Mouse (Mus musculus) forebrain, embryonic 13.5 days (tissue): ENCODE results near the gene Lpcat2. TPM values are rescaled to one million over a fixed set of nuclear protein-coding genes. Genes with fewer than 3 reads are reported as not detected.

Source experiments
- ATAC-seq: fragments of 200-750 bp; cut with Nextera tagmentation; 2 replicates; pipeline ENCODE4 v1.8.0; 2017
- H3K27ac ChIP-seq: fragments of 300-500 bp; sonication (generic); 2 replicates; pipeline ENCODE4 v1.5.1; 2015; ENCODE audit warnings: inconsistent platforms, mild to moderate bottlenecking, moderate library complexity
- H3K27me3 ChIP-seq: fragments of 300-500 bp; sonication (generic); 2 replicates; pipeline ENCODE4 v1.6.1; 2015; ENCODE audit warnings: mild to moderate bottlenecking, inconsistent platforms
- H3K36me3 ChIP-seq: fragments of 300-500 bp; sonication (generic); 2 replicates; pipeline ENCODE4 v1.6.1; 2015; ENCODE audit warnings: mild to moderate bottlenecking, inconsistent platforms; ENCODE audit not compliant: poor library complexity, severe bottlenecking
- H3K4me1 ChIP-seq: fragments of 300-500 bp; sonication (generic); 2 replicates; pipeline ENCODE4 v1.6.1; 2015; ENCODE audit warnings: inconsistent platforms
- H3K4me2 ChIP-seq: fragments of 300-500 bp; sonication (generic); 2 replicates; pipeline ENCODE4 v1.6.1; 2015; ENCODE audit warnings: inconsistent platforms, mild to moderate bottlenecking, moderate library complexity
- H3K4me3 ChIP-seq: fragments of 300-500 bp; sonication (generic); 2 replicates; pipeline ENCODE4 v1.5.1; 2015; ENCODE audit warnings: mild to moderate bottlenecking, inconsistent platforms
- H3K9ac ChIP-seq: fragments of 300-500 bp; sonication (generic); 2 replicates; pipeline ENCODE4 v1.6.1; 2015; ENCODE audit warnings: mild to moderate bottlenecking, inconsistent platforms
- H3K9me3 ChIP-seq: fragments of 300-500 bp; sonication (generic); replicated peaks from 2 replicates; pipeline ENCODE4 v1.6.1; 2016; ENCODE audit warnings: inconsistent platforms
- WGBS: fragments of 180-500 bp; shearing (Covaris S2); methylation state at CpG from one replicate; pipeline ENCODE4 v1.1.7; 2015; 5-methylcytosine and 5-hydroxymethylcytosine counted together
- microRNA-seq: library from miRNA; unstranded; fragments of <30 nt; microRNA quantifications from one replicate; pipeline ENCODE4, GENCODE M21; 2016
- polyA plus RNA-seq: library from polyadenylated mRNA; unstranded; fragments of >200 nt; fragmentation: Nextera tagmentation; extraction: Ambion mirVana; gene quantifications from 2 replicates; pipeline ENCODE4 v1.2.1, GENCODE M21; 2015

The Lpcat2 gene
- polyA plus RNA-seq, 1 experiment from 2014 or later = 4.6 TPM

DNA sequence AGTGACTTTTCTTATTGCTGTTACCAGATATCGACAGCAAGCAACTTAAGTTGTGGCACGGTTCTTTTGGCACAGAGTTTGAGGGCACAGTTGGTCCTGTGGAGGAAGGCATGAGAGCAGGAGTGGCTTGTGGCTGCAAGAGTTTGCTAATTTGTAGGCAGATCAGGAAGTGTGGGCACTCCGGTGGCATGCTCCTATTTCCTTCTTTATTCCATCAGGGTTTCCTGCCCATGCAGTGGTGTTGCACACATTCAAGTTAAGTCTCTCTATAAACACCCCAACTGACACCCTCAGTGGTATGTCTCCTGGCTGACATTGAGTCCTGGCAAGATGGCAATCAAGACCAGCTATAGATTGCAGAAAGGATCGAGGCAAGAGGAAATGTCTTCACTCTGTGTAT, 93.9 kb downstream of the Lpcat2 start:
- no peak overlapping the region for H3K4me3 ChIP-seq
- no peak overlapping the region for H3K9ac ChIP-seq
- no peak for ATAC-seq
- no peaks in the 10 kb centered on the region for H3K36me3 ChIP-seq
- no peaks in the 10 kb centered on the region for H3K4me1 ChIP-seq
- WGBS = 91% methylated on average over 4 of the region's 4 CpGs
- H3K27ac ChIP-seq = no peak overlapping the region
- no peaks in the 10 kb centered on the region for H3K9me3 ChIP-seq
- no peak overlapping the region for H3K4me2 ChIP-seq
- H3K27me3 ChIP-seq = no peaks in the 10 kb centered on the region

- no peaks in the 10 kb centered on the region for H3K4me1 ChIP-seq
- WGBS = 79% methylated on average over 12 of the region's 12 CpGs
Observed at GRCm38 (mm10) chr8:92950639-92951371, 95.7 kb downstream of the Lpcat2 start.

DNA sequence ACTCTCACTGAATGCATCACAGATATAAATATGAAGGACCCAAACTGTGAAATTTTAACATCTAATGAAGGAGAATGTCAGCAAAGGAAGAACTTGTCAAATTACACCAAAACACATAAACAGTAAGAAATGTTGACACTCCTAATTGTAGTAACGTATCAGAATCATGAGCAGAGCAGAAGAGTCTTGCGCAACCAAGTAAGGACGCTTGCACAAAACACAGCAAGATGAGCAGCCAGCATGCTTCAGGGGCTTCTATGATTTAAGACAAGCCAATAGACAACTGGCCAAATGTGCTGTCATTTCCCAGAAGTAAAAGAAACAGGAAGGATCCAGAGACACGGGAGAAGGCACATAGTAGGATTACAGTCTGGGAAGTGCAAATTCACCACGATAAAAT, 98.9 kb downstream of the Lpcat2 start:
- Histone ChIP-seq H3K27ac (no peak overlapping the region), H3K9ac (no peak overlapping the region), H3K27me3 (peaks cover 13% of the 10 kb centered on the region), H3K4me3 (no peak overlapping the region), H3K9me3 (no peaks in the 10 kb centered on the region), H3K4me1 (no peaks in the 10 kb centered on the region), H3K4me2 (no peak overlapping the region), H3K36me3 (no peaks in the 10 kb centered on the region)
- WGBS = 85% methylated on average over 5 of the region's 5 CpGs
- ATAC-seq = no peak

More at GRCm38 (mm10) chr8:92950639-92951371, 95.7 kb downstream of the Lpcat2 start:
- Histone ChIP-seq H3K27ac (no peak overlapping the region), H3K27me3 (no peaks in the 10 kb centered on the region), H3K9me3 (no peaks in the 10 kb centered on the region), H3K9ac (no peak overlapping the region), H3K36me3 (no peaks in the 10 kb centered on the region), H3K4me2 (no peak overlapping the region), H3K4me3 (no peak overlapping the region)
- ATAC-seq = no peak

- 75% methylated on average over 10 of the region's 10 CpGs for WGBS
- Histone ChIP-seq H3K36me3 (no peaks in the 10 kb centered on the region), H3K9ac (peak within 1 kb of the TSS; percentile 10; the same call in 1 of the 2 replicates), H3K9me3 (no peaks in the 10 kb centered on the region), H3K4me1 (peaks cover 11% of the 10 kb centered on the region), H3K27ac (no peak within 1 kb of the TSS), H3K4me2 (peak within 1 kb of the TSS; percentile 64), H3K27me3 (peaks cover 63% of the 10 kb centered on the region), H3K4me3 (peak within 1 kb of the TSS; percentile 37)
- ATAC-seq = no peak
Observed at GRCm38 (mm10) chr8:92959779-92960178, 104.6 kb downstream of the Lpcat2 start, which contains the start of gene Slc6a2. Gene Slc6a2, plus strand, starts transcription at chr8:92960079.

- peaks cover 11% of the 10 kb centered on the region for H3K4me1 ChIP-seq
- no peaks in the 10 kb centered on the region for H3K36me3 ChIP-seq
- peak overlapping the region; percentile 64 for H3K4me2 ChIP-seq
- WGBS = under 1% methylated on average over 42 of the region's 42 CpGs
- no peak overlapping the region for H3K27ac ChIP-seq
- ATAC-seq = no peak
- peak overlapping the region; percentile 10; the same call in 1 of the 2 replicates for H3K9ac ChIP-seq
- H3K4me3 ChIP-seq = peak overlapping the region; percentile 37
- H3K9me3 ChIP-seq = no peaks in the 10 kb centered on the region
- peaks cover 63% of the 10 kb centered on the region for H3K27me3 ChIP-seq
Observed at GRCm38 (mm10) chr8:92960451-92960911, 105.3 kb downstream of the Lpcat2 start.

- H3K9ac ChIP-seq = no peak overlapping the region
- H3K27ac ChIP-seq = no peak overlapping the region
- H3K4me1 ChIP-seq = peaks cover 11% of the 10 kb centered on the region
- peaks cover 63% of the 10 kb centered on the region for H3K27me3 ChIP-seq
- no peaks in the 10 kb centered on the region for H3K36me3 ChIP-seq
- 1% methylated on average over 25 of the region's 25 CpGs for WGBS
- no peak for ATAC-seq
- H3K4me3 ChIP-seq = peak overlapping the region; percentile 37
- H3K4me2 ChIP-seq = peak overlapping the region; percentile 64
- H3K9me3 ChIP-seq = no peaks in the 10 kb centered on the region
Observed at GRCm38 (mm10) chr8:92961088-92961487, 105.9 kb downstream of the Lpcat2 start.

GRCm38 (mm10) chr8:92964556-92964955, 109.4 kb downstream of the Lpcat2 start:
- H3K4me2 ChIP-seq = no peak overlapping the region
- WGBS = 79% methylated on average over 2 of the region's 2 CpGs

More at GRCm38 (mm10) chr8:92964556-92964955, 109.4 kb downstream of the Lpcat2 start:
- H3K4me3 ChIP-seq = no peak overlapping the region
- H3K27me3 ChIP-seq = peaks cover 45% of the 10 kb centered on the region
- H3K36me3 ChIP-seq = no peaks in the 10 kb centered on the region
- no peak for ATAC-seq
- H3K9me3 ChIP-seq = no peaks in the 10 kb centered on the region
- peaks cover 11% of the 10 kb centered on the region for H3K4me1 ChIP-seq
- no peak overlapping the region for H3K9ac ChIP-seq
- no peak overlapping the region for H3K27ac ChIP-seq

Small RNA genes lying within 50 kb of the gene (microRNA-seq; reads per million reads assigned to microRNA genes)
- gene Gm22151 = not detected

Other genes with a start within 250 kb of the Lpcat2 start
- gene Irx6, start 181.1 kb upstream of the Lpcat2 start, polyA plus RNA-seq = 0.27 and 0.69 TPM in 2 replicates
- gene Mmp2, start 28.0 kb upstream of the Lpcat2 start, polyA plus RNA-seq = 9.3 and 9.5 TPM in 2 replicates
- not detected in 2 replicates for gene Capns2, start 46.1 kb downstream of the Lpcat2 start, polyA plus RNA-seq
- not detected in 2 replicates for gene Slc6a2, start 104.7 kb downstream of the Lpcat2 start, polyA plus RNA-seq
- gene Ces1a, start 192.9 kb downstream of the Lpcat2 start, polyA plus RNA-seq = not detected in 2 replicates
- not detected in 2 replicates for gene Ces1b, start 224.7 kb downstream of the Lpcat2 start, polyA plus RNA-seq